Mouse (Mus musculus) layer of hippocampus, postnatal 14 days (tissue): ENCODE results near the gene Nell1. TPM values are rescaled to one million over a fixed set of nuclear protein-coding genes. Genes with fewer than 3 reads are reported as not detected.

ENCODE experiments used
- DNase-seq, 2 experiments: peaks; one replicate each; pipeline ENCODE4 v3.0.0; 2021 to 2022; ENCODE audit warnings: low spot score in 2 of 2, mixed read lengths in 1 of 2
- total RNA-seq, 2 experiments: library from RNA; stranded (reverse); gene quantifications; 2 replicates each; pipeline ENCODE4 v1.2.3; 2021

The Nell1 gene
- total RNA-seq, 2 experiments from 2014 or later = 57.7 to 66.7 TPM

- no peak for DNase-seq
These were observed 60.8 kb downstream of the Nell1 start for GRCm38 (mm10) chr7:50035187-50036153.

DNA sequence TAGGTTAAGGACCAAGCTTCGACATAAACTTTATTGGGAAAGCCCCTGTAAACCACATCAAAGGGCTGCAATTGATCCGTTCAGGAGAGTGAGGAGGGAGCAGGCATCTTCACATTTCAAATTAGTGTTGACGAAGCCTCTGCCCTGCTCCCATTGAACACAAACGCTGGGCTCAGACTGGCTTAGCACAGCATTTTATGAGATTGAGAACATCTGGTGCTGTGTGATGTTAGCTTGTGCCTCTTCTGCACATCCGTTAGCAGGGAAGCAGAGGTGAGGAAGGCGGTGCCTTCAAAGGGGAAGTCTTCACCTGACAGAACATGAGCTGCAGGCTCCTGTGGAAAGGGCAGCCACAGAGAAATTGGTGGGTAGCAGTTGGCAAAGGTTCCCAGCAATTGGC, 66.4 kb downstream of the Nell1 start:
- DNase-seq = no peak

GRCm38 (mm10) chr7:50050144-50050543, 75.5 kb downstream of the Nell1 start:
- no peak for DNase-seq

DNA sequence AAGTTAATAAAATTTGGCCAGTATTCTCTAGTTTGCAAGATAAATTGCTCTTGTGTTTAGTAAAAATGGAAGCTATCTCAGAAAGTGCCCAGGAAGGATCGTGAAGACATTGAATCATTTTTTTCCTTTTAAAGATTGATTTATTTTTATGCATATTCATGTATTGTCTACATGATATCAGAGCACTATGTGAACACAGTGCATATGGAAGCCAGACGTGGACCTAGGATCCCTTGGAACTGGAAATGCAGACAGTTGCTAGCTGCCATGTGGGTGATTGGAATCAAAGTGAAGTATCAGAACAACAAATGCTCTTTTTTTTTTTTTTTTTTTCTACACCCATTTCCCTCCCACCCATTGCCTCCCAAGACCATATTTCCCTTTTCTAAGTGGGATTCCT, 79.0 kb downstream of the Nell1 start:
- peak in 1 of 2 experiments; percentile 60 for DNase-seq

DNA sequence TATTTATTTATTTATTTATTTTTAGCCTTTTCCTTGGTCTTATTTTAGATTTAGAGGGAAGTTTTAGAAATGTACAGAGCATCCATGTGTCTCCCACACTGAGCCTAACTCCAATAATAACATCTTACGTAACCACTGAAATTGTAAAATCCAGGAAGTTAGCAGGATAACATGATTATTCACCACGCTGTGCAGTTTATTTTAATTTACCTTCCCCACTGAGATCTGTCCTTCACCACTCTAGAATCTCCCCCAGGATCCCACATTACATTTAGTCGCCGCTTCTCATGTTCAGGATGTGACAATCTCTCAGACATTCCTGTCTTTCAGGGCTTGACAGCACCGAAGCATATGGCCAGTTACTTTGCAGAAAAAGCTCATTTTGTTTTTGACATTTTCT, 119.8 kb downstream of the Nell1 start:
- DNase-seq = peak in 1 of 2 experiments; percentile 7

- no peak for DNase-seq
These were observed 131.1 kb downstream of the Nell1 start for GRCm38 (mm10) chr7:50105612-50106321.

GRCm38 (mm10) chr7:50107261-50107660, 132.6 kb downstream of the Nell1 start:
- DNase-seq = no peak

DNA sequence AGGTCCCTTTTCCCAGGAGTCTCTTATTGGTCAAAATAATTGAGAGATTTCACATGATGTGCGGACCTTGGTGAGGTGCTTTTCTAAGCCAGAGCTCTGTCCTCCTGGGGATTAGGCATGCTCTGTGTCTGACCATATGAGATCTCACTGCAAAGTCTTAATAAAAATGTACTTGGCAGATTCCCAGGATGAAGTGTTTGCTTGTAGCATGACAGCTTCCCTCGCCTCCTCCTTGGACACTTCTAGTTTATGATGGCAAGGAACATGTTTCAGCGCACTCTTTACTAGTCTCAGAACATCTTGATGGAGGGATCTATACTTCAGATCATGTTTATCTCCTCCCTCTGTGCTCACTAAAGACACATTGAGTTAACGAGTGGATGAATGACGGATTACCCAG, 143.7 kb downstream of the Nell1 start:
- DNase-seq = no peak

DNA sequence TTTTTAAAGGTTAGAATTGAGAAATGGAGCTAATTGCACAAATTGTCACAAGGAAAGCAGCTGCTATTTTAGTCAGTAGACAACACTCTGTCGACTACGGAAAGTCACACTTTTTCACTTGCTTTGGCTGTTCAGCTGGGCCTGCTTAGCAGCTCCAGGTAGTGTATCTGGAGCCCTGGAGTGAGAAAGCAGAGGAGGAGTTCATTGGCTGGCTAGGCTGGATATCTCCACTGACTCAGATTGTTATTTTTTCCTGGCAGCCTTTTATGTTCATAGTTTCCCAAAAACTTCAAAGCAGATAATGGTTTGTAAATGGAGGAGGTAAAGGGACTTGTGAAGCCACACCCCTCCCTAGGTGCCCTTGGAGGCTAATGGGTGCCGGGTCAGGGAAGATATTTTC, 163.0 kb downstream of the Nell1 start:
- DNase-seq = no peak

GRCm38 (mm10) chr7:50149326-50149725, 174.7 kb downstream of the Nell1 start:
- DNase-seq = no peak

DNA sequence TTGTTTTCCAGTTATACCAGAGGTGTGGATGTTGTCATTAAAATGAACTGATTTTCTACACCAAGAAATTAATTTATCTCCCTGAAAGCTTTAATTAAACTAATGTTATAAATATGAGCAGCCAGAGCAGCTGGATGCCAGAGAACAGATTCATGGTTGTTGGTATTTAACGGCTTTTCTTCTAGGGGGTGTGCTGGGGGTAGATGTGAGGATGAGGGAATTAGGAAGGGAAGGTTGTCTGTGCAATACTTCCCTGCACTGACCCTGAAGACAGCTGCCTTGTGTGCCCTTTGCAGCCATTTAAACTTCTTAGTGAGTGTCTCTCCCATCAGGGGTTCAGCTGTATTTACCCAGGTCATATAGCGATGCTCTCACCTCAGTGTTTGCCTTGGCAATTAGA, 176.2 kb downstream of the Nell1 start:
- no peak for DNase-seq

DNA sequence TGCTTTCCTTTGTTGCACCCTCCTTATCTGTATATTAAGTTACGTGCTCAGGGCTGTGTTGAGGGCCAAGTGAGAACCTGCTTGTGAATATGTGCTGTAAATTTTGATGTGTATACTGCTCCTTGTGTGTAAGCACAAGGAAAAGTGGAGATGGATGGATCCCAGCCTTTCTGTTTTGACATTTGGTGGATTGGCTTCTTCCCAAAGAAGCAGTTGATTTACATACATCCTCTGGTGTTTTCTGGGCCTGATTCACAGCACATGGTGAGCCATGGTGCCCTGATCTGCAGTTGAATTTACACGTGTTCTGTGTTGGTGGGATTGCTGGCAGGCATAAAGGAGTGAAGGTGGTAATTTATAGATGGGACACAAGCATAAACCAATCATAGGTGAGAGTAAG, 179.0 kb downstream of the Nell1 start:
- DNase-seq = peak in 1 of 2 experiments; percentile 41

GRCm38 (mm10) chr7:50162602-50163001, 187.9 kb downstream of the Nell1 start:
- DNase-seq = no peak

DNA sequence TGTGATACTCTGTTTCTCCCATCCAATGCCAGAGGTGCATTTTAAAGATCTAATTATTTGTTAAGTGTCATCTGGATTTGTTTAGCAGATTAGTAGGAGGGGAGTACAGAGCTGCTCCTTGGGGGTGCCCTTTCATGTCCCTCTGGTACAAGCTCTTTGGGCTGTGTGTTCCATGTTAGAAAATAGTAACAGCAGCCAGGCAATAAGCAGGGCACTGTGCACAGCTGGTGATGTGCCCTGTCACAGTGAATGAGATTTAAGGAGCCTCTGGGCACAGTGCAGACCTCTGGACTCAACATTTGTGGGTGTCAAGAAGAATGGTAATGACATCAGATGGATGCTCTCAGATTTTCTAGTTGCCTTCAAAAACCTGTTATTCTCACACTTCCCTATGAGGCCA, 194.1 kb downstream of the Nell1 start:
- DNase-seq = no peak

DNA sequence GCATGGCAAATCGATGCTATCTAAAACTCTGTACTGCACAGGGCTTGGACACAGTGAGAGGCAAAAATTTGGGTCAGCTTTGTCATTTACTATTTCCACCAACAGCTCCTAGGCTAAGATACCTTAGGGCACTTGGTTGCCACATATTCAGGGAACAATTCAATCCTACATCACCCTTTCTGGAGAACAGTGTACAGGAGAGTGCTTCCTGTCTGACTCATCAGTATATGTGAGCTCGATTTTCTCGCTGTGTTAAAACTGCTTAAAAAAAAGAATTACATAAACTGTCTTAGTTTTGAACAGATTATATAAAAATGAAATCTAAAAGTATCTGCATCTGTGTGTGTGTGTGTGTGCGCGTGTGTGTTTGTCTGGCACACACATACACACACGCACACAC, 211.6 kb downstream of the Nell1 start:
- no peak for DNase-seq

DNA sequence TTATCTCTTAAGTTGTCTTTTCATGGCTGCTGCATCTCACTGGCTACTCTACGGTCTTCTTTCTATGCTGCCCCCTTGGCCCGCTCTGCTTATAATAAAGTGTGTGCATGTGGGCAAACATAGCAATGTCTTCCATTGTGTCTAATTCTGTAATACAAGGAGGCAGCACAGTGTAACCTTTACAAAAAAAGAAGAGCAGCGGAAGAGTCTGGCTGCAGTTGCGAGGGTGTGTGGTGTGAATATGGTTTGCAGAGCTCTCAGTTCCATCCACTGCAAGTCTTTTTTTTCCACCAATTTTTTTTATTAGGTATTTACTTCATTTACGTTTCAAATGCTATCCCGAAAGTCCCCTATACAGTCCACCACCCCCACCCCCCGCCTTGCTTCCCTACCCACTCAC, 219.3 kb downstream of the Nell1 start:
- no peak for DNase-seq

GRCm38 (mm10) chr7:50195080-50195611, 220.5 kb downstream of the Nell1 start:
- DNase-seq = no peak

DNA sequence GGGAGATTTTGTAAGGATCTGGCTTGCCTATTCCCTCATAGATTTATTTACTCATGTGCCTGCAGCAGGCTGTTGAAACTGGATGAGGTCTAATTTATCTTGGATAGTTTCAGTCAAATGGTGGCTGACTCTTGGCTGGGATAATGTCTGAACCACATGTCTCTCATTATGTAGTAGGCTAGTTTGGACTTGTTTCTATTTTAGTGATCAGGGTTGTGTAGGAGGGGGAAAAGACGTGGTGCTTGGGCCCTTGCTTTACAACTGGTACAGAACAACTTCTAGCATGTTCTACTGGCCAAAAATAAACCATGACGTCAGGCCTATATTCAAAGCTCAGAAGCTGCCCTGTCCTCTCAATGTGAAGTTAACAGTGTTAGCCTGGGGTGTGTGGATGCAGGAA, 230.6 kb downstream of the Nell1 start:
- DNase-seq = peak in 1 of 2 experiments; percentile 72

- DNase-seq = peak; percentile 19 to 55
These were observed 236.1 kb downstream of the Nell1 start for GRCm38 (mm10) chr7:50210678-50211251.

GRCm38 (mm10) chr7:50221849-50222248, 247.2 kb downstream of the Nell1 start:
- no peak for DNase-seq

- DNase-seq = no peak
These were observed 252.0 kb downstream of the Nell1 start for GRCm38 (mm10) chr7:50226621-50227020.

- DNase-seq = no peak
These were observed 253.6 kb downstream of the Nell1 start for GRCm38 (mm10) chr7:50228273-50228672.
